Mouse (Mus musculus) heart, embryonic 13.5 days (tissue): ENCODE results near the gene Hectd4. TPM values are rescaled to one million over a fixed set of nuclear protein-coding genes. Genes with fewer than 3 reads are reported as not detected.

Experiments
- ATAC-seq: fragments of 200-750 bp; cut with Nextera tagmentation; 2 replicates; pipeline ENCODE4 v1.8.0; 2017; ENCODE audit warnings: moderate TSS enrichment; ENCODE audit not compliant: insufficient number of reproducible peaks, low FRiP score, low TSS enrichment; ENCODE audit errors: extremely low read depth
- H3K27ac ChIP-seq: fragments of 300-500 bp; sonication (generic); replicated peaks from 2 replicates; pipeline ENCODE4 v1.5.1; 2015; ENCODE audit warnings: moderate library complexity, mild to moderate bottlenecking, inconsistent platforms
- H3K27me3 ChIP-seq: fragments of 300-500 bp; sonication (generic); replicated peaks from 2 replicates; pipeline ENCODE4 v1.6.1; 2015; ENCODE audit warnings: mild to moderate bottlenecking, inconsistent platforms
- H3K36me3 ChIP-seq: fragments of 300-500 bp; sonication (generic); 2 replicates; pipeline ENCODE4 v1.6.1; 2015; ENCODE audit warnings: mild to moderate bottlenecking, inconsistent platforms
- H3K4me1 ChIP-seq: fragments of 300-500 bp; sonication (generic); 2 replicates; pipeline ENCODE4 v1.6.1; 2015; ENCODE audit warnings: inconsistent platforms
- H3K4me2 ChIP-seq: fragments of 300-500 bp; sonication (generic); 2 replicates; pipeline ENCODE4 v1.6.1; 2015; ENCODE audit warnings: inconsistent platforms, mild to moderate bottlenecking, moderate library complexity
- H3K4me3 ChIP-seq: fragments of 300-500 bp; sonication (generic); 2 replicates; pipeline ENCODE4 v1.5.1; 2015; ENCODE audit warnings: moderate library complexity, mild to moderate bottlenecking, inconsistent platforms
- H3K9ac ChIP-seq: fragments of 300-500 bp; sonication (generic); 2 replicates; pipeline ENCODE4 v1.6.1; 2015; ENCODE audit warnings: inconsistent platforms, mild to moderate bottlenecking, moderate library complexity
- H3K9me3 ChIP-seq: fragments of 300-500 bp; sonication (generic); 2 replicates; pipeline ENCODE4 v1.6.1; 2016; ENCODE audit warnings: inconsistent platforms
- WGBS: fragments of 180-500 bp; shearing (Covaris S2); methylation state at CpG from one replicate; pipeline ENCODE4 v1.1.7; 2015; ENCODE audit warnings: mixed read lengths; 5-methylcytosine and 5-hydroxymethylcytosine counted together
- polyA plus RNA-seq: library from polyadenylated mRNA; unstranded; fragments of >200 nt; fragmentation: Nextera tagmentation; extraction: Ambion mirVana; gene quantifications from 2 replicates; pipeline ENCODE4 v1.2.1, GENCODE M21; 2015

Hectd4 gene
- polyA plus RNA-seq, 1 experiment from 2014 or later, result 2.8 TPM

DNA sequence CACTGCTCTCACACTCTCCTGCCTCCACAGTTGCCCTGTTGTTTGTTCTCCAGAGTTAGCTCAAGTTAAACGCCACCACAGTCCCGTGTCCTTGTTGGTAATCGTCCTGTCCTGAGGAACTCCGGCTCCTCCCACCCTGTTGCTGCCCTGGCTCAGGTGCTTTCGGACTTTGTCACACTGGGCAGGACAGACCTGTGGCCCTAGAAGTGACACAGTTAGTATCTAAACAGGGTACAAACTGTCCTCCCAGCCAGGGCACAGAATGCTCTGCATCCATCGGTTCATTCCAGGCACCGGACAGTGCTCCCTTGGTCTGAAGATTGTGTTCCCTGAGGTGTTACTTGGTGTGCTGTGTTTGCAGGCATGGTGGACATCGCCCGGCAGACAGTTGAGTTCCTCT, 114.0 kb downstream of the Hectd4 start:
- Histone ChIP-seq H3K9ac (no peak overlapping the region), H3K36me3 (peaks cover 94% of the 10 kb centered on the region), H3K4me1 (no peaks in the 10 kb centered on the region), H3K4me3 (no peak overlapping the region), H3K27ac (no peak overlapping the region), H3K9me3 (no peaks in the 10 kb centered on the region), H3K4me2 (no peak overlapping the region), H3K27me3 (no peaks in the 10 kb centered on the region)
- no peak for ATAC-seq
- 91% methylated on average over 9 of the region's 9 CpGs for WGBS

DNA sequence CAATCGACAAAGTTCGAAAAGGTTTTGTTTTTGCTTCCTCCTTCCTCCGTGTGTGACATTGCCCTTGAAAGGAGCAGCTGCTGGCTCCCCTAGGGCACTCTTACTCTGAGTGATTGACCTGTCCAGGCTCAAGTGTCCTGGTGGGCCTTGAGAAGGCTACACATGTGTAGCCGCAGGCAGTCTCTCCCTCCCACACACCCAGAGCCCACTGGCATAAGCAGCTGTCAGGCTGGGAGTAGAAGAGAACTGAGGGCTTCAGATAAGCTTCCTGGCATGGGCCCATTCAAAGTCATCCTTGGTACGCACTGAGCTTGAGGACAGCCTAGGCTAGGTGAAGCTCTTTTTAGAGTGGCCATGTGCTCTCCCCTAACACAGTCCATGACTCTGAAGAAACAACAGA, 114.4 kb downstream of the Hectd4 start:
- Histone ChIP-seq H3K4me3 (no peak overlapping the region), H3K4me2 (no peak overlapping the region), H3K4me1 (no peaks in the 10 kb centered on the region), H3K36me3 (peaks cover 94% of the 10 kb centered on the region), H3K27ac (no peak overlapping the region), H3K27me3 (no peaks in the 10 kb centered on the region), H3K9me3 (no peaks in the 10 kb centered on the region), H3K9ac (no peak overlapping the region)
- ATAC-seq, result no peak
- WGBS, result 85% methylated on average over 5 of the region's 5 CpGs

DNA sequence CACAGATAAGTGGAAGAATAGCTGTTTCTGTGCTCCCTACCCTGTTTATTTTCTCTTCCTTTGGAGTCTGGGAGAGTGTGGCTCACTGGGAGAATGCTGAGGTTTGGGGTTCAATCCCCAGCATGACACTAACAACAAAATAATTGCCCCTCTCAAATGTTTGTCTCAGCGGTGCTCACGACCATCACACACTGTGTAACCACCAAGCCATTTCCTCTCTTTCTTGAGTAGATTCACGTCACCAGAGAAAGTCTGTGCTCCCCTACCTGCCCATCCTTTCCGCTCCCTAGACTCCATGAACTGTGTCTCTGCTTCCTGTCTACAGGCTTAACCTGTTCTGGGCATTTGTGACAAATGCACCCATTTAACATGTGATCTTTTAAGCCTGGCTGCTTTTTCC, 115.4 kb downstream of the Hectd4 start:
- ATAC-seq, result no peak
- Histone ChIP-seq H3K27me3 (no peaks in the 10 kb centered on the region), H3K27ac (no peak overlapping the region), H3K9me3 (no peaks in the 10 kb centered on the region), H3K4me2 (no peak overlapping the region), H3K4me3 (no peak overlapping the region), H3K36me3 (peaks cover 98% of the 10 kb centered on the region), H3K9ac (no peak overlapping the region), H3K4me1 (no peaks in the 10 kb centered on the region)
- WGBS, result 91% methylated on average over 4 of the region's 4 CpGs

DNA sequence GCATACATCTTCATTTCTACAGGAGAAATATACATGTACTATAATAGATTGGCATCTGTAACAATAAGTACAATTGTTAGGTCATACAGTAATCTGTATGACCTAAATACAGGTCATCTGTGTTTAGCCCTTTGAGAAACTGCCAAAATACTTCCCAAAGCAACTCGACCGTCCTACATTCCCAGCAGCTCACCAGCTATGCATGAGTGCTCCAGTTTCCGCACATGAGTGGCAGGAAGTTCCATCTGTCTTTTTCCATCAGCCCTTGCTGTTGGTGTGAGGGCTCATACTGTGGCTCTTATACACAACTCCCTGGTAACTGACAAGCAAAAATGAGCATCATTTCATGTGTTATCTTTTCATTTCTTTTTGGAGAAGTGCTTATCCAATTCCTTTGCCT, 116.0 kb downstream of the Hectd4 start:
- H3K4me2 ChIP-seq, result no peak overlapping the region
- WGBS, result 83% methylated on average over 3 of the region's 3 CpGs
- no peak overlapping the region for H3K4me3 ChIP-seq
- H3K36me3 ChIP-seq, result peaks cover 98% of the 10 kb centered on the region
- no peak for ATAC-seq
- H3K27ac ChIP-seq, result no peak overlapping the region
- no peaks in the 10 kb centered on the region for H3K9me3 ChIP-seq
- H3K4me1 ChIP-seq, result no peaks in the 10 kb centered on the region
- H3K27me3 ChIP-seq, result no peaks in the 10 kb centered on the region
- H3K9ac ChIP-seq, result no peak overlapping the region

DNA sequence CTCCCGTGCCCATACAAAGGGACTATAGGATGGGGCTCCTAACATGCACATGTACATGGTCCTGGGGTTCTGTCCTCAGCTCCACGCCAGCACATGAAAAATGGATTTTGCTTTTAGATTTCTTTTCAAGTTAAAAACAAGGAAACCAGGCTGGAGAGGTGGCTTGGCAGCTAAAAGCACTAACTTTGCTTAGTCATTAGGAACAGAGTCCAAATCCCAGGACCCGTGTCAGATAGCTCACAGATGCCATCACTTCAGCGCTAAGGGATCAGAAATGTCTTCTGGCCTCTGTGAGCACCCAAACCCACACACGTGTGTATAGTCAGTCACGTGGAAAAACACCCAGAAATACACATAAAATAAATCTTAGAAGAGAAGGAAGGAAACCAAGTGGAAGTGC, 116.8 kb downstream of the Hectd4 start:
- Histone ChIP-seq H3K36me3 (peaks cover 98% of the 10 kb centered on the region), H3K4me2 (no peak overlapping the region), H3K27me3 (no peaks in the 10 kb centered on the region), H3K4me1 (no peaks in the 10 kb centered on the region), H3K9ac (no peak overlapping the region), H3K9me3 (no peaks in the 10 kb centered on the region), H3K27ac (no peak overlapping the region), H3K4me3 (no peak overlapping the region)
- 91% methylated on average over 6 of the region's 6 CpGs for WGBS
- no peak for ATAC-seq

DNA sequence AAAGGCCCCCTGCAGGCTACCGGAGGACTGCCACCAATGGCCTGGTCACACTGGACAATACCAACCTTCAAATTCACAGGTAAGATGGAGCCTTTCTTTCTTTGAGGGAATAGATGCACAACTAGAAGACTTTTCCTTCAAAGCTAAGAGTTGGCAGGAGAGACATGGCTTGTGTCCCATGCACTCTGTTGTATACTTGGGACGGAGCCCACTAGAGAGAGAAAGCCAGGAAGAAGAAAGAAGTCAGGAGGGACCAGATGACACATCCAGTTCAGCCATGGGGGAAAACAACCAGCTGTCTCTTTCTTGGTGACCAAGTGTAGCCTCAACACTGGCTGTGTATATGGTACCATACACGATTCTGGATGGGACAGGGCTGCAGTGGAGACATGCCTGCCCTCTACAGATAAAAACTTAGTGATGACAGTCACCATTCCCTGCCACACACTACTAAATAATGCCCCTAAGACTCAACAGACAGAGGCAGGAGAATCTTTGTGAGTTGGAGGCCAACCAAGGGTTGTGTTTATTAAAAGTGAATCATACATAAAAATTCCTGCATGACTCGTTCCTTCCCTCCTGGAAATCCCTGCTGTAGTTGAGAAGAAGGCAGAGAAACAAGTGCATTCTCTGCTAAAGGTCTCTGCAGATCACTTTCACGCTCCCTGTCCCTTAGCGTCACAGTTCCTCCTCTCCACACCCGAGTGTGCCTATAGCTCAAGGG, 119.7 kb downstream of the Hectd4 start:
- Histone ChIP-seq H3K4me2 (no peak overlapping the region), H3K36me3 (peaks cover 98% of the 10 kb centered on the region), H3K9ac (no peak overlapping the region), H3K4me3 (no peak overlapping the region), H3K27ac (no peak overlapping the region), H3K4me1 (no peaks in the 10 kb centered on the region), H3K9me3 (no peaks in the 10 kb centered on the region), H3K27me3 (no peaks in the 10 kb centered on the region)
- no peak for ATAC-seq
- 87% methylated on average over 7 of the region's 7 CpGs for WGBS

DNA sequence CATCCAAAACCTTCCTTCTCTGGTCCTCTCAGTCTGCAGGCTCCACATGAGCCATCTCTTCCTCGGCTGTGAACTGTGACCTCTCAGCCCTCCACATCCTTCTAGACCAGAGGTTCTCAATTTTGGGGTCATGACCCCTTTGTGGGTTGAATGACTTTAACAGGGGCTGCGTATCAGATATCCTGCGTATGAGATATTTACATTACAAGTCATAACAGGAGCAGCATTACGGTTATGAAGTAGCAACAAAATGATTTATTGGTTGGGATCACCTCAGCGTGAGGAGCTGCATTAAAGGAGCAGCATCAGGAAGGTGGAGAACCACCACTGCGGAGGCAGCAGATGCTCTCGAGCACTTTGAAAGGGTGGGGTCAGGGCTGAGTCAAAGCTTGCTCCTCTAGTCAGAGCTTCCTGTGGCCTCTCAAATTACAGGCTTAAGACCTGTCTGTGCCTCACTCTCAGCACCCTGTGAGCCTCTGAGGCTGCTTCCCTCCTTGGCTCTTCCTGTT, 121.0 kb downstream of the Hectd4 start:
- 0 out of 2 replicates have a peak overlapping the region, but pooled peaks have one; percentile 2 for H3K9ac ChIP-seq
- 59% methylated on average over 7 of the region's 7 CpGs for WGBS

DNA sequence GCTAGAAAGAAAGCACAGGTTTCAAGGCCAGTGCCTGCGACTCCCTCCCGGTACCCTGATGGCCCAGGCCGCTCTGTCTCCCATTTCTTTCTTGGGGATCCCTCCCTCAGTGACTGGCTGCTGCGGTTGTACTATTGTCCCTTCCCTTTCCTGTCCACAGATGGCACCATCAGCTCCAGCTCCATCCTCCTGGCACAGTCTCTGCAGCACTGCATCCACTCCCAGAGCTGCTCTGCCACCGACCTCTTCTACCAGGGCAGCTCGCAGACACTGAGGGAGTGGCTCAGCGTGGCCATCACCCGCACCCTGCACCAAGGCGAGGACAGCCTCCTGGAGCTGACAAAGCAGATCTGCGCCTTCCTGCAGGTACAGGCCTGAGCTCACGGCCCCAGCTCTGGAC, 122.5 kb downstream of the Hectd4 start:
- H3K4me1 ChIP-seq, result no peaks in the 10 kb centered on the region
- H3K27ac ChIP-seq, result no peak overlapping the region
- no peak overlapping the region for H3K9ac ChIP-seq
- H3K9me3 ChIP-seq, result no peaks in the 10 kb centered on the region
- H3K27me3 ChIP-seq, result no peaks in the 10 kb centered on the region
- no peak for ATAC-seq
- H3K36me3 ChIP-seq, result peaks cover 97% of the 10 kb centered on the region
- H3K4me2 ChIP-seq, result no peak overlapping the region
- 86% methylated on average over 11 of the region's 11 CpGs for WGBS
- H3K4me3 ChIP-seq, result no peak overlapping the region

More for the DNA sequence above, 121.0 kb downstream of the Hectd4 start:
- Histone ChIP-seq H3K4me2 (no peak overlapping the region), H3K36me3 (peaks cover 98% of the 10 kb centered on the region), H3K4me1 (no peaks in the 10 kb centered on the region), H3K9me3 (no peaks in the 10 kb centered on the region), H3K27me3 (no peaks in the 10 kb centered on the region), H3K27ac (no peak overlapping the region), H3K4me3 (no peak overlapping the region)
- ATAC-seq, result no peak

DNA sequence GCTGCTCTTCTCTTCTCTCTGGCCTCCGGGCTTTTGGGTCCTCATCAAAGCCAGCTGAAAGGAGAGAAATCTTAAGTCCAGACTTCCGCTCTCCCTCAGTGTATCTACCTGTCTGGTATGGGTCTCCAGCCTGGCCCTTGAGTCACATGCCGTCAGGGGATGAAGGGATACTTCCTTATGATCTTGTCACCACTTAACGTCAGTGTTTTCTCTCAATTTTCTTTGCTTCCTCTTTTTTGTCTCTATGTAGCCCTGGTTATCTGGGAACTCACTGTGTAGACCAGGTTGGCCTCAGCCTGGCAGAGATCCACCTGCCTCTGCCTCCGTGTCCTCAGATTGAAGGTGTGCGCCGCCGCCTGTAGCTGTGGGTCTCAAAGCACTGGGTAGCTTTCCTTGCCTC, 124.0 kb downstream of the Hectd4 start:
- no peaks in the 10 kb centered on the region for H3K9me3 ChIP-seq
- 89% methylated on average over 8 of the region's 8 CpGs for WGBS
- peaks cover 95% of the 10 kb centered on the region for H3K36me3 ChIP-seq

DNA sequence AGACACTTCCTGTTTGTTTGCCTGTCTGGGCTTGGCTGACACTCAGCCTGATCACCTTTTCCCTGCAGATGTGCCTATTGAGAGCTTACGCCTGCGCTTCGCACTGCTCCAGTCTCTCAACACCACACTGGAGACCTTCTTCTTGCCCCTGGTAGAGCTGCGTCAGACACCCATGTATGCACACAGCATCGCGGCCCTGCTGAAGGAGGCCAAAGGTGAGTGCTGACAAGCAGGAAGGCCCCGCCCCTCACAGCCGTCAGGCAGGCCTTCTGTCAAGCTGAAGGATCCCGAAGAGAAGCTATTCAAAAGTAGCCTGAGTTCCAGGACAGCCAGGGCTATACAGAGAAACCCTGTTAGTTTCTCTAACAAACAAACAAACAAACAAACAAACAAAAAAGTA, 139.2 kb downstream of the Hectd4 start:
- ATAC-seq, result no peak
- no peaks in the 10 kb centered on the region for H3K27me3 ChIP-seq
- H3K4me1 ChIP-seq, result peaks cover 8% of the 10 kb centered on the region
- no peak overlapping the region for H3K27ac ChIP-seq
- H3K4me2 ChIP-seq, result no peak overlapping the region
- WGBS, result 37% methylated on average over 9 of the region's 9 CpGs
- no peaks in the 10 kb centered on the region for H3K9me3 ChIP-seq
- H3K4me3 ChIP-seq, result no peak overlapping the region
- H3K36me3 ChIP-seq, result peaks cover 100% of the 10 kb centered on the region
- H3K9ac ChIP-seq, result no peak overlapping the region

More for the DNA sequence above, 124.0 kb downstream of the Hectd4 start:
- Histone ChIP-seq H3K4me2 (no peak overlapping the region), H3K9ac (no peak overlapping the region), H3K27me3 (no peaks in the 10 kb centered on the region), H3K27ac (no peak overlapping the region), H3K4me3 (no peak overlapping the region), H3K4me1 (no peaks in the 10 kb centered on the region)
- ATAC-seq, result no peak

DNA sequence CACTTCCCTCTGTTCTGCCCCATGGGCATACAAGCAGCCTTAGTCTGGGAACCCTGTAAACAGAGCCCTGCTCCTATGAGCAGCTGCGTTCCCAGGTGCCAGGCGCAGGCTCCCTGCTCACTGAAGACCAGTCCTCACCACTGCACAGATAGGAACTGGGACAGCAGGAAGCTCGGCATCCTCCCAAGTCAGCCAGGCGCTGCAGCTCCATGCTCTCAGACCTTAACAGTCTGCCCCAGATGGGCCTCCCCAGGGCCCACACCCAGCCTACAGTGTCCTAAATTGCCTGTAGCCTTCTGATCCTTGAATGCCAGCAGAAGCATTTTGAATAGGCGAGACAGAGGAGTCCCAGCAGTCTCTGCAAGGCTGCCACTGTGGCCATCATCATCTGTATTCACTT, 141.7 kb downstream of the Hectd4 start:
- Histone ChIP-seq H3K36me3 (peaks cover 100% of the 10 kb centered on the region), H3K9ac (no peak overlapping the region), H3K9me3 (no peaks in the 10 kb centered on the region), H3K27me3 (no peaks in the 10 kb centered on the region), H3K4me3 (no peak overlapping the region), H3K27ac (no peak overlapping the region), H3K4me1 (peaks cover 14% of the 10 kb centered on the region), H3K4me2 (no peak overlapping the region)
- 71% methylated on average over 5 of the region's 5 CpGs for WGBS
- ATAC-seq, result no peak

DNA sequence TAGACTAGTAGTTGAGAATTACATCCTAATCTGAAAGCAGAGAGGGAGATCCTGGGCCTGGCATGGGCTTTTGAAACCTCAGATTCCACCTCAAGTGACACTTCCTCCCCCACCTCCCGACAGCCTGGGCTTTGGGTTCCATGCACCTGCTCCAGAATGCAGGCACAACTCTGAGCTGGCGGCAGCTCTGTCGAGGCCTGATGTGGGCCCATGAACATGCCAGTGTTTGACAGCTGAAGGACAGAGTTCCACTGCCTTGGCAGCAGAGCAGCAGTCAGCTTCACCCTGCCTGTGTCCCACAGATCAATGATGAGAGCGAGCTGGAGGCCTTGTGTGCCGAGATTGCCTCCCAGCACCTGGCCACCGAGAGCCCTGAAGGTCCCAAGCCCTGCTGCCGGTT, 143.4 kb downstream of the Hectd4 start:
- peaks cover 19% of the 10 kb centered on the region for H3K4me1 ChIP-seq
- H3K4me2 ChIP-seq, result no peak overlapping the region
- ATAC-seq, result no peak
- WGBS, result 79% methylated on average over 7 of the region's 7 CpGs
- no peaks in the 10 kb centered on the region for H3K9me3 ChIP-seq
- peaks cover 100% of the 10 kb centered on the region for H3K36me3 ChIP-seq
- H3K27ac ChIP-seq, result no peak overlapping the region
- no peak overlapping the region for H3K9ac ChIP-seq
- H3K4me3 ChIP-seq, result no peak overlapping the region
- H3K27me3 ChIP-seq, result no peaks in the 10 kb centered on the region
